Mouse (Mus musculus) urinary bladder, postnatal 14 days (tissue): ENCODE results near the gene Slc22a18.

Experiments used
- DNase-seq: peaks from one replicate; pipeline ENCODE4 v3.0.0; 2021; ENCODE audit warnings: low spot score

The Slc22a18 gene

GRCm38 (mm10) chr7:143473347-143474101 lies at the start of gene Slc22a18:
TSS of gene Slc22a18 (plus strand) at chr7:143473736.
- DNase-seq, result peak; percentile 82

DNA sequence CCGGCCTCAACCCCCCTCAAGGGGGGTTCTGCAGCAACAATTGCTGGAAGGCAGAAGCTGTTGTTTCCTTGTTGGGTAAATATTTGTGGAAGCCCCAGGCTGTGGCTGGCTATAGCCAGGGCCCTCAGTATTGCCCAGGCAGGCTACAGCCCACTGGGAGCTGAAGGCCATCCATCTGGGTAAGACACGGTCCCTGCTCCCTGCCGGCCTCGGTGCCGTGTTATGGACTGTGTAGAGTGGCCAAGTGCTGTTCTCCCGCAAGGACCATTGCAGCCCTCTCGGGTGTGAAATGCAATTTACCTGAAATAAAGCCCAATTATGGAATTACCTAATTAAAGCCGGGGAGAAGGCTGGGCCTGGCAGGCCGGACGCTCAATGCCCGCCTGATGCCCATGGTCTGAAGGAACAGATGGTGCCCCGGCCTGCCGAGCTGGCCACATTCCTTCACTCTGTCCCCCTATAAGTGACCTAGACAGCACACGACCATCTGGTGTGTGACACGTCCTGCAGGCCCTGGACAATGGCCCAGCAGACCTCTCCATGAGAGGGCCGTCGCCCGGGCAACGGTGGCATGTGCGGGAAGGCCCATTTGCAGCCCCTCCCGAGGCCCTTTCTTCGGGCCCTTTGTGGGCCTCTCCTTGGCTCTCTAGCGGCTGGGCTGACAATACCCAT lies 45.3 kb upstream of the Slc22a18 start:
- no peak for DNase-seq

- DNase-seq, result no peak
Observed at GRCm38 (mm10) chr7:143428814-143429499, 44.6 kb upstream of the Slc22a18 start.

DNA sequence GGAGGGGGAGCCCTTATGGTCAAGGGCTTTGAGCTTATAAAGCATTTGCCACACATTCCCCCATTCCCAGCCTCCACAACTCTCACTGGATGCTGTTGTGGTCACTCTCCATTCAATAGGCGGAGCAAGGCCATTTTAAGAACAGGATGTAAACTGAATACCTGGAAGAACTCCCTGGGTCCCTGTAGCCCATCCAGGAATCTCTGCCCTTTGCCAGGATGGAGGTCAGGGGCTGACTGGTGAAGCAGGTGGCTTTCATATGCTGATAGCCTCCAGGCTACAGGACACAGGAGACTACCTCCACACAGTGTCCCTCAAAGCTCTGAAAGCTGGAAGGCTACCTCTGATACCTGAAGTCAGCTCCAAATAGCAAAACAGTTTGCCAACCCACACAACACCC lies 40.9 kb upstream of the Slc22a18 start:
- no peak for DNase-seq

DNA sequence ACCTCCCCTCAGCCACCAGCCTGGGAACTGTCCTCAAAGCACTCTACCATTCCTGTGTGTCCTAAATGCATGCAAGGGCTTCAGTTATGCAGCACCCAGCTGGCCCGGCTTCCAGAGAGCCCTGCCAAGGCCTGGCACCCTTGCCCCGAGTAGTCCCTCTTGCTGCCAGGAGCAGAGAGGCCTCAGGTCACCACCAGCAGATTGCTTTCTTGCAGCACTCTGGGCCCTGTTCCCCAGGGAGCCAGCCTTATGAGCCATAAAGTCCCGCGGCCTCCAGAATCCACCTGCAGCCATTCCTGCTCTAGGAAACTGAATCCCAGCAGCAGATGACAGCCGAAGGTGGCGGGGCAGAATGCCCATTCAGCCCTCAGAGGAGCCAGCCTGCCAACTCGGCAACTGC lies 40.2 kb upstream of the Slc22a18 start:
- no peak for DNase-seq

GRCm38 (mm10) chr7:143437231-143437893 lies 36.2 kb upstream of the Slc22a18 start:
- DNase-seq, result no peak

GRCm38 (mm10) chr7:143437894-143438581 lies 35.5 kb upstream of the Slc22a18 start:
- no peak for DNase-seq

GRCm38 (mm10) chr7:143438965-143439364 lies 34.6 kb upstream of the Slc22a18 start:
- no peak for DNase-seq

- DNase-seq, result no peak
Observed at GRCm38 (mm10) chr7:143444580-143444954, 29.0 kb upstream of the Slc22a18 start.

DNA sequence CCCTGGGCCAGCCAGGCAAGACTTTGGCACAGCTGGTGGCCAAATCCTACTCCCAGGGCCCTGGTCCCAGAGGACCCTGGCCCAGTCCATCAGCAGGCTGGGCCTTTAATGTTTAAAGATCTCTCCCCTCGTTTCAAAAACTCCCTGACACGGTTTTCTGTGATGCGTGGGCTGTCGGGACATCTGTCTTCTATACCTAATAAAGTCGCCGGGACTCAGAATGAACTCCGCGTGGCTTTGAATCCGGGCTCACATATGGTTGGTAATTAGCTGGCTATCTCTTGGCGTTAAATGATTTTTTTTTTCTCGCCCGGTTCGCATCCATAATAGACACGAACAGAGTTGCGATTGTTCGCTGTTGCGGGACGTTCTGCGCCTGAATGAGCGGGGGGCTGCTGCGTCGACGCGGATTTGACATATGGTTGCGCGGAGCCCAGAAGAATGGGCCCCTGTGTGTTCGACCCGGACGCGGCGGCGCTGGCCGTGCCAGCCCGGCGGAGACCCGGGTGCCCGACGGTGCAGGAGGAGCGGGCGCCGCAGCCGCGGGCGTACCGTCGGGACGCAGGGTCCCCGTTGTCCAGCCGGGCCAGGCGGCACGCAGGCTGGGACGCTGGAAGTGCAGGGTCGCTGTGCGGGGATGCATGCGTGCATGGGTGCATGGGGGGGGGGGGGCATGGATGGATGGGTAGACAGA lies 28.4 kb upstream of the Slc22a18 start:
- no peak for DNase-seq

- no peak for DNase-seq
Observed at GRCm38 (mm10) chr7:143445651-143446460, 27.7 kb upstream of the Slc22a18 start.

DNA sequence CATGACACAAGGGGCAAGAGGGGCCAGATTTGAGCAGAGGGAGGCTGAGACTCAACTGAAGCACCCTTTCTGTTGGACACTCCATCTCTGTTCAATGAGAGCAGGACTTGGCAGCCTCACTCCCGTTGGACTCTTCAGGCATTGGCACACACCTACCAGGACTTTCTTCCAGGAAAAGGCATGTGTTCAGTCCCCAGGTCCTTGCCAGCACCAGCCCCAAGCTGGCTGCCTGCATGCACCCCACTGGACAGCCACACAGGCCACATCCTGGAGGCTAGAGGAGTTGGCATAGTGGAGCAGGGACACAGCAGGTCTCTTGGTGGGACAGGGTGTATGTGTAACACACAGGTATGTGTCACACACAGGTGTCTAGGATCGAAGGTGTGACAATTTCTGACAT lies 26.4 kb upstream of the Slc22a18 start:
- no peak for DNase-seq

- no peak for DNase-seq
Observed at GRCm38 (mm10) chr7:143458963-143459331, 14.6 kb upstream of the Slc22a18 start.

DNA sequence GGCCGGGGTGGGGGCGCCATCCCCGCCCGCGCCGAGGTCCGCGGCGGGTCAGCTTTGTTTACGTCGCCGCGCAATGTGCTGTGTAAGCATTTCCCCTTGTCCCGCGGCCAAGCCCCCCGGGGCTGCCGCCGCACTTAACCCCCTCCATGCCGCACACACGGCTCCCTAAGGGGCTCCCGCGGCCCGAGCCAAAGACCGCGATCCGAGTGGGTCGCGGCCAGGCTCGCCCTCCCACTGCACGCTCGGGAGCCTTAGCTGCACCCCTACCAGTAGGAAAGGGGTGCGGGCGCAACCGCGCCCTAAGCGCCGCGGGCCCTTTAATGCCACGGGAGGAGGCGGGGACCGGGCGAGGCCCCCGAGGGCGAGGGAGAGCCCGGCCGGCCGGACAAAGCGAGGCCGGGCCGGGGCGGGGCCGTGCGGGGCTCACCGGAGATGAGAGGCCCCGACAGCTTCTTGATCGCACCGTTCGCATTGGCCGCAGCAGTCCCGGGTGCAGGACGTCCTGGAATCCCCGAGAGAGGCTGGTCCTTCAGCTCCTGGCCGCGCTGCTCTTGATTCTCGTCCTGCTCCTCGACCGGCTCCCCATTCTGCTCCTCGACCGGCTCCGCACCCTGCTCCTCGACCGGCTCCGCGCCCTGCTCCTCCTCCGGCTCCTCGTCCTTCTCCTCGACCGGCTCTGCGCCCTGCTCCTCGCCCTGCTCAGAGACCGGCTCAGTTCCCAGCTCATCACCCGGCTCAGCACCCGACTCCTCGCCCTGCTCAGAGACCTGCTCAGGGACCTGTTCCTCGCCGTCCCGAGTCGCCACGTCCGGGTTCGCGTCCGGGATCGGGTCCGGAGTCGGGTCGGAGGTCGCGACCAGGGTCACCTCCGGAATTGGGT lies 14.0 kb upstream of the Slc22a18 start:
- peak; percentile 49 for DNase-seq

- no peak for DNase-seq
Observed at GRCm38 (mm10) chr7:143460217-143460834, 13.2 kb upstream of the Slc22a18 start.

GRCm38 (mm10) chr7:143460874-143461273 lies 12.7 kb upstream of the Slc22a18 start, which contains the start of gene Cdkn1c:
TSS of gene Cdkn1c (minus strand) at chr7:143461050.
- DNase-seq, result peak; percentile 91

GRCm38 (mm10) chr7:143461294-143461870 lies 12.2 kb upstream of the Slc22a18 start:
- DNase-seq, result no peak

DNA sequence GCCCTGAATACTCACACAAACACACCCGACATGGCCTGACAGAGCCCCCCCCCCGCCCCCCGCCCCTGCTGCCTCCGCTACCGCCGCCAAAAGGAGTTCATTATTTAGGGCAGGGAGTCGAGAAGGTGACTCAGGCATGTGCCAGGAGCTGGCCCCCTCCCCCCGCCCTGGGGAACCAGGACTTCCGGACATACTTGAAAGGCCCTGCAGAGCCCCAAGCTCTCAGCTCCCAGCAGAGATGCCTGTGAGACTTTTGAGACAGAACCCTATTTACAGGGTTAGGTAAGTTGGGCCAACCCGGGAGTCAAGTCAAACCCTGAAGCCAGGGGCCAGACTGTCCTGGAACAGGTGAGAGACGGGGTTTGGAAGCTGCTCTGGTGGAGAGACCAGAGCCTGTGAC lies 11.6 kb upstream of the Slc22a18 start:
- no peak for DNase-seq

DNA sequence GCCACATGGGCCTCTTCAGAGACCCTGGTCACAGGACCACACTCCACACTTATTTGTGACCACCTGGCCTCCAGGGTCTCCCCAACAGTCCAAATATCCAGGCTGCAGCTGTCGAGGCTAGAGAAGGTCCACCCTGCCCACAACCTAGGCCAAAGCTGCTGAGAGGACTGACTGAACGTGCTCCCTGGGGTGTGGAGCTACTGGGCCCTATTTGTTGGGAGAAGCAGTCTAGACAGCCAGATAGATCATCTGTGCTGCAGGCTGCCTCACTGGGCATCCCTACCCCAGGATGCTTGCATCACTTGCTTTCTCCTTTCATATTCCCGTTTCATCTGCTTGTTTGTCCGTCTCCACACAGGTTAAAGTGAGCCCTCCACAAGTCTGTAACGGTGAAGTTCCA lies 11.0 kb upstream of the Slc22a18 start:
- no peak for DNase-seq
